Comparison of ENCODE assay signal across 10 mouse cellular contexts in genomic region chr7:74551338-74551999, GRCm38 (mm10). TPM values are rescaled to one million over a fixed set of nuclear protein-coding genes. Genes with fewer than 3 reads are reported as not detected.
A peak's percentile ranks its signal among the peaks of the same experiment; 100 is the strongest.
DNase-seq lines count a peak whose midpoint lies in the region; ATAC-seq and TF ChIP-seq lines count a peak whose summit lies in the region.
"Had no signal": no experiment of that assay in that cellular context is flagged by ENCODE, and none has a peak within 500 bp of the region (broad histone marks: within the 10 kb centered on the region; RNA-seq: fewer than 3 reads in every experiment).

No protein-coding gene starts in this region.

- H3K9me3 ChIP-seq in hindbrain, embryonic 14.5 days (ENCODE audit: control insufficient read depth, low read length): no peaks in the 10 kb centered on the region

- H3K9ac ChIP-seq in hindbrain, embryonic 14.5 days: no peak overlapping the region

- peak overlapping the region; percentile 86 for H3K4me2 ChIP-seq in hindbrain, embryonic 14.5 days (replicated peaks)

- WGBS in hindbrain, embryonic 14.5 days: 77% methylated on average over 9 of the region's 9 CpGs

- peaks cover 31% of the 10 kb centered on the region for H3K4me1 ChIP-seq in hindbrain, embryonic 14.5 days (replicated peaks; ENCODE audit: control insufficient read depth, insufficient read depth, low read length)

- peak; percentile 68 for DNase-seq in cerebellum, adult 11-12 months
- DNase-seq in left cerebral cortex, adult 2 months (ENCODE audit: extremely low spot score in 1 of 2, low spot score in 2 of 2): no peak
- DNase-seq in left cerebral cortex, adult 9 months (ENCODE audit: low spot score in 2 of 2): no peak
- DNase-seq in hindbrain, embryonic 14.5 days (ENCODE audit: low spot score): no peak
- DNase-seq in thymus, postnatal 10 days (ENCODE audit: low spot score in 2 of 2): peak; percentile 51 to 53
- no peak for DNase-seq in left cerebral cortex, adult 11 months (ENCODE audit: low spot score)
- no peak for DNase-seq in layer of hippocampus, adult 8-10 months (ENCODE audit: low spot score in 2 of 2)
- DNase-seq: lung, postnatal 14 days; right cerebral cortex, adult 18-20 months had no signal

- no peak for TF ChIP-seq CTCF in left cerebral cortex, adult 2 months (IDR thresholded peaks at IDR 0.05)

- intact Hi-C loops in left cerebral cortex, adult 2 months (cut with DNase I): loop anchor here (10.0 kb wide), 2 partner anchors 323 to 393 kb away; no protein-coding TSS in a partner anchor

- 0 out of 2 replicates have a peak, but pooled peaks cover 14% of the 10 kb centered on the region for H3K27me3 ChIP-seq in hindbrain, embryonic 14.5 days (ENCODE audit: control insufficient read depth, insufficient read depth, low read length)

- H3K4me3 ChIP-seq in left cerebral cortex, adult 2 months: 0 out of 2 replicates have a peak overlapping the region, but pooled peaks have one; percentile 13
- peak overlapping the region; percentile 86 for H3K4me3 ChIP-seq in hindbrain, embryonic 14.5 days (replicated peaks; ENCODE audit: low read length)

- ATAC-seq in cerebellum, adult (ENCODE audit: insufficient number of reproducible peaks, low FRiP score, low TSS enrichment): no peak
- no peak for ATAC-seq in hindbrain, embryonic 14.5 days (ENCODE audit: low FRiP score)

- no peak overlapping the region for H3K27ac ChIP-seq in left cerebral cortex, adult 2 months
- H3K27ac ChIP-seq in hindbrain, embryonic 14.5 days: no peak overlapping the region

- no peaks in the 10 kb centered on the region for H3K36me3 ChIP-seq in hindbrain, embryonic 14.5 days (replicated peaks; ENCODE audit: control insufficient read depth, insufficient read depth)

RNA-seq across cellular contexts. Expression of gene Slco3a1, which starts 3.1 kb away (rescaled TPM):
- 10 to 100 TPM; 54.9 to 56.8 TPM for total RNA-seq in left cerebral cortex, adult 2 months (2021)
- 14.6 and 17.2 TPM in 2 replicates for polyA plus RNA-seq in hindbrain, embryonic 14.5 days (2014; fragmentation: Nextera tagmentation; extraction: Ambion mirVana)
- total RNA-seq in layer of hippocampus, adult 8-10 months (2022): 10 to 100 TPM; 47.2 to 64.9 (median 57.2) TPM

Comparison
In these comparisons a context has a peak if more than half of its experiments do, and no peak if none do; other contexts are left out.
1. DNase-seq: peak in cerebellum, adult 11-12 months (single experiment) and thymus, postnatal 10 days (2 of 2); none in left cerebral cortex, adult 2 months (0 of 2), left cerebral cortex, adult 9 months (0 of 2), hindbrain, embryonic 14.5 days (single experiment), left cerebral cortex, adult 11 months (single experiment) and layer of hippocampus, adult 8-10 months (0 of 2).